Mouse (Mus musculus) large intestine, adult 2 months (tissue): ENCODE results near the gene Cend1. TPM values are rescaled to one million over a fixed set of nuclear protein-coding genes. Genes with fewer than 3 reads are reported as not detected.

Experiments used
- polyA plus RNA-seq: library from polyadenylated mRNA; depleted of rRNA; stranded (reverse); fragments of >200 nt; gene quantifications from 2 replicates; pipeline ENCODE4 v1.2.3, GENCODE M21; 2012; rRNA removed

Gene Cend1
- polyA plus RNA-seq, 1 experiment: 2.9 TPM

Other genes with a start within 250 kb of the Cend1 start
- 82.1 and 91.7 TPM in 2 replicates for gene Hras, start 235.5 kb downstream of the Cend1 start, polyA plus RNA-seq
- gene Lrrc56, start 235.3 kb downstream of the Cend1 start, polyA plus RNA-seq: 5.4 and 7.2 TPM in 2 replicates
- gene Lmntd2, start 215.4 kb downstream of the Cend1 start, polyA plus RNA-seq: 7.2 and 9.4 TPM in 2 replicates
- gene Rassf7, start 213.6 kb downstream of the Cend1 start, polyA plus RNA-seq: 143 and 153 TPM in 2 replicates
- gene Phrf1, start 200.7 kb downstream of the Cend1 start, polyA plus RNA-seq: 23.1 and 24.7 TPM in 2 replicates
- 159 and 210 TPM in 2 replicates for gene Irf7, start 163.0 kb downstream of the Cend1 start, polyA plus RNA-seq
- gene Cdhr5, start 152.7 kb downstream of the Cend1 start, polyA plus RNA-seq: 611 and 677 TPM in 2 replicates
- gene Sct, start 150.4 kb downstream of the Cend1 start, polyA plus RNA-seq: 226 and 321 TPM in 2 replicates
- gene Drd4, start 137.5 kb downstream of the Cend1 start, polyA plus RNA-seq: 0.08 and 0.21 TPM in 2 replicates
- gene Deaf1, start 101.8 kb downstream of the Cend1 start, polyA plus RNA-seq: 17.5 and 19.9 TPM in 2 replicates
- gene Tmem80, start 101.8 kb downstream of the Cend1 start, polyA plus RNA-seq: 33.3 and 37.2 TPM in 2 replicates
- 314 and 414 TPM in 2 replicates for gene Eps8l2, start 90.6 kb downstream of the Cend1 start, polyA plus RNA-seq
- 554 and 560 TPM in 2 replicates for gene Taldo1, start 37.3 kb downstream of the Cend1 start, polyA plus RNA-seq
- gene Gatd1, start 15.4 kb downstream of the Cend1 start, polyA plus RNA-seq: 54.0 and 56.7 TPM in 2 replicates
- 214 and 297 TPM in 2 replicates for gene Slc25a22, start 8.4 kb upstream of the Cend1 start, polyA plus RNA-seq
- gene Pidd1, start 14.5 kb upstream of the Cend1 start, polyA plus RNA-seq: 13.0 and 17.0 TPM in 2 replicates
- gene Rplp2, start 17.9 kb upstream of the Cend1 start, polyA plus RNA-seq: 642 and 693 TPM in 2 replicates
- 185 and 198 TPM in 2 replicates for gene Pnpla2, start 25.7 kb upstream of the Cend1 start, polyA plus RNA-seq
- 38.6 and 41.4 TPM in 2 replicates for gene Cracr2b, start 31.6 kb upstream of the Cend1 start, polyA plus RNA-seq
- gene Cd151, start 37.9 kb upstream of the Cend1 start, polyA plus RNA-seq: 255 and 294 TPM in 2 replicates
- gene Polr2l, start 45.6 kb upstream of the Cend1 start, polyA plus RNA-seq: 40.0 and 43.9 TPM in 2 replicates
- gene Tspan4, start 45.7 kb upstream of the Cend1 start, polyA plus RNA-seq: 19.5 and 21.6 TPM in 2 replicates
- 31.5 and 37.0 TPM in 2 replicates for gene Chid1, start 110.4 kb upstream of the Cend1 start, polyA plus RNA-seq
- gene Ap2a2, start 132.7 kb upstream of the Cend1 start, polyA plus RNA-seq: 66.6 and 81.1 TPM in 2 replicates
- gene Muc6, start 225.8 kb upstream of the Cend1 start, polyA plus RNA-seq: 0.05 and 0.12 TPM in 2 replicates